ENCODE assay signal across 8 mouse cellular contexts in genomic region chr14:73553122-73553696, GRCm38 (mm10). TPM values are rescaled to one million over a fixed set of nuclear protein-coding genes. Genes with fewer than 3 reads are reported as not detected.
DNase-seq lines count a peak whose midpoint lies in the region; ATAC-seq lines count a peak whose summit lies in the region.

No protein-coding gene starts in this region.

- peak overlapping the region; percentile 85 for H3K4me2 ChIP-seq in heart, embryonic 12.5 days
- H3K4me2 ChIP-seq in forebrain, embryonic 16.5 days (ENCODE audit: low read length), result peak overlapping the region; percentile 91

- WGBS in heart, embryonic 12.5 days, result 0% methylated on average over 10 of the region's 10 CpGs
- under 1% methylated on average over 10 of the region's 10 CpGs for WGBS in forebrain, embryonic 16.5 days

- peak overlapping the region; percentile 89 for H3K4me3 ChIP-seq in heart, embryonic 12.5 days
- H3K4me3 ChIP-seq in forebrain, embryonic 16.5 days (replicated peaks; ENCODE audit: low read length), result peak overlapping the region; percentile 94

- DNase-seq in heart, postnatal 14 days, result no peak
- DNase-seq in ES-CJ7 (ENCODE audit: low read depth, low spot score), result peak; percentile 10
- DNase-seq in thymus, postnatal 25 days, result no peak
- DNase-seq in spleen, postnatal 36 days (ENCODE audit: low spot score in 2 of 2), result no peak
- no peak for DNase-seq in adrenal gland, postnatal 4 days (ENCODE audit: low spot score in 2 of 2)

- peaks cover 19% of the 10 kb centered on the region for H3K36me3 ChIP-seq in heart, embryonic 12.5 days
- H3K36me3 ChIP-seq in forebrain, embryonic 16.5 days (ENCODE audit: control insufficient read depth, insufficient read depth), result no peaks in the 10 kb centered on the region

- H3K27me3 ChIP-seq in heart, embryonic 12.5 days (replicated peaks), result no peaks in the 10 kb centered on the region
- no peaks in the 10 kb centered on the region for H3K27me3 ChIP-seq in forebrain, embryonic 16.5 days (replicated peaks; ENCODE audit: control insufficient read depth, insufficient read depth, low read length)

- H3K9me3 ChIP-seq in heart, embryonic 12.5 days (replicated peaks), result no peaks in the 10 kb centered on the region
- no peaks in the 10 kb centered on the region for H3K9me3 ChIP-seq in forebrain, embryonic 16.5 days (ENCODE audit: control insufficient read depth, low read length)

- H3K27ac ChIP-seq in heart, embryonic 12.5 days (ENCODE audit: poor library complexity, severe bottlenecking), result peak overlapping the region; percentile 76
- H3K27ac ChIP-seq in forebrain, embryonic 16.5 days (ENCODE audit: low read length), result peak overlapping the region; percentile 48

- intact Hi-C loops in heart, postnatal 14 days (cut with DNase I), result no loop called here

- H3K9ac ChIP-seq in heart, embryonic 12.5 days, result peak overlapping the region; percentile 92
- peak overlapping the region; percentile 94 for H3K9ac ChIP-seq in forebrain, embryonic 16.5 days (replicated peaks; ENCODE audit: low read depth, low read length)

- H3K4me1 ChIP-seq in heart, embryonic 12.5 days (replicated peaks), result peaks cover 10% of the 10 kb centered on the region
- peaks cover 9% of the 10 kb centered on the region for H3K4me1 ChIP-seq in forebrain, embryonic 16.5 days (replicated peaks; ENCODE audit: control insufficient read depth, insufficient read depth, low read length)

- ATAC-seq in heart, embryonic 12.5 days (ENCODE audit: insufficient number of reproducible peaks, low FRiP score), result peak; percentile 52; the same call in 1 of the 2 replicates
- no peak; the same call in 1 of the 2 replicates for ATAC-seq in forebrain, embryonic 16.5 days
- ATAC-seq in megakaryocyte progenitor cell, adult 5-6 weeks (replicated peaks; ENCODE audit: poor library complexity), result 0 out of 2 replicates have a peak, but pooled peaks have one; percentile 2

RNA-seq across cellular contexts. Expression of gene Nudt15, which starts 5.2 kb away (rescaled TPM):
- 4.8 and 5.1 TPM in 2 replicates for polyA plus RNA-seq in heart, embryonic 12.5 days (2016; fragmentation: Nextera tagmentation; extraction: Ambion mirVana)
- 1 to 10 TPM; 7.7 to 9.0 TPM for total RNA-seq in heart, postnatal 14 days (2021)
- polyA plus RNA-seq in forebrain, embryonic 16.5 days (2015; fragmentation: Nextera tagmentation; extraction: Ambion mirVana), result 7.1 and 7.6 TPM in 2 replicates
- 4.6 and 5.6 TPM in 2 replicates for total RNA-seq in megakaryocyte progenitor cell, adult 5-6 weeks (2015)
- 4.6 and 6.1 TPM in 2 replicates for total RNA-seq in megakaryocyte progenitor cell, adult 5-6 weeks (2017)
- 1 to 10 TPM; 5.0 to 7.0 TPM for total RNA-seq in adrenal gland, postnatal 4 days (2021)

RNA-seq across cellular contexts. Expression of gene Sucla2, which starts 28.1 kb away (rescaled TPM):
- 200 and 204 TPM in 2 replicates for polyA plus RNA-seq in heart, embryonic 12.5 days (2016; fragmentation: Nextera tagmentation; extraction: Ambion mirVana)
- total RNA-seq in heart, postnatal 14 days (2021), result 100 to 1,000 TPM; 728 to 730 TPM
- 108 and 110 TPM in 2 replicates for polyA plus RNA-seq in forebrain, embryonic 16.5 days (2015; fragmentation: Nextera tagmentation; extraction: Ambion mirVana)
- 73.1 and 73.6 TPM in 2 replicates for total RNA-seq in megakaryocyte progenitor cell, adult 5-6 weeks (2015)
- total RNA-seq in megakaryocyte progenitor cell, adult 5-6 weeks (2017), result 104 and 117 TPM in 2 replicates
- total RNA-seq in adrenal gland, postnatal 4 days (2021), result 100 to 1,000 TPM; 205 to 240 TPM

RNA-seq across cellular contexts. Expression of gene Med4, which starts 43.4 kb away (rescaled TPM):
- polyA plus RNA-seq in heart, embryonic 12.5 days (2016; fragmentation: Nextera tagmentation; extraction: Ambion mirVana), result 52.8 and 54.2 TPM in 2 replicates
- 10 to 100 TPM; 17.9 to 18.8 TPM for total RNA-seq in heart, postnatal 14 days (2021)
- 106 and 110 TPM in 2 replicates for polyA plus RNA-seq in forebrain, embryonic 16.5 days (2015; fragmentation: Nextera tagmentation; extraction: Ambion mirVana)
- total RNA-seq in megakaryocyte progenitor cell, adult 5-6 weeks (2015), result 39.9 and 42.8 TPM in 2 replicates
- total RNA-seq in megakaryocyte progenitor cell, adult 5-6 weeks (2017), result 65.7 and 71.0 TPM in 2 replicates
- total RNA-seq in adrenal gland, postnatal 4 days (2021), result 10 to 100 TPM; 36.2 to 38.5 TPM
